ENCODE assay signal across 8 mouse cellular contexts in the genomic region with DNA sequence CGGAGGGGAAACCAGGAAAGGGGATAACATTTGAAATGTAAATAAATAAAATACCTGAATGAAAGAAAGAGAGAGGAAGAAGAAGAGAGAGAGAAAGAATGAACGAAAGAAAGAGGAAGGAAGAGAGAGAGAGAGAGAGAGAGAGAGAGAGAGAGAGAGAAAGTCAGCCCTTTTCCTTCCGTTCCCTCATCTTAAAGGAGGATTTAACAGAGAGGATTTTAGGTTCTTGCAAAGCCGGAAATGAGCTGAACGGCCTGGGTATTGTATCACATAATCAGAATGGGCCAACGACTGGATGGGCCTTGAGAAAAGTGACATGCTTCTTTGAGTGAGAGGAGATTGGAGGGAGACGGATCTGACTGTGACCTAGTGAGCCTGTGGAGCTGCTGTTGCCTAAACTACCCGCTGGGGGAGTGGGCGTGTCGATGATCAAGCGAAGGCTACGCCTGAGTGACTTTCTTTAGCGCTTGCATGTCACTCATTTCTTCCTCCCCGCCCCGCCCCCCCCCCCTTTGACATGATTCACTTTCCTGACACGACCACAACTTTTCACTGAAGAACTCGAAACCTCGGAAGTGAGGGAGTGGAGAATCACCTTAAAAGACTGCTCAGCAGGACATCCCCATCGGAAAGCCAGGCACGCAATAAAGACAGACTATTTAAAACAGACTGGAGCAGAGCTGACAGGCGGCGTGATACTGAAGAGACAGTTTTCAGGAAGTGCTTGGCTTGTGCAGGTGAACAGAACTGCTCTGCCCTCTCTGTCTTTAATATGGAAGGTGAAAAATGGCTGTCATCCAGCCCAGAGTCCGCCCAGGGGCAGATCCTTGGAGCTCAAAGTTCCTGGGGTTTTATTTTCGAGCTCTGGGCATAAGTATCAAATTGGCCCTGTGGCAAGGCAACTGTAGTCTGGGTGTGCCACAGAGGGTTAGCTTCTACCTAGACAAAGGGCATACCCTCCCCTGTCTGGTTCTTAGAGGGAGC. TPM values are rescaled to one million over a fixed set of nuclear protein-coding genes. Genes with fewer than 3 reads are reported as not detected.
DNase-seq lines count a peak whose midpoint lies in the region; ATAC-seq and TF ChIP-seq lines count a peak whose summit lies in the region.

No protein-coding gene starts in this region.

- peak overlapping the region; percentile 47 for H3K4me2 ChIP-seq in liver, embryonic 14.5 days (ENCODE audit: low read depth)

- no peaks in the 10 kb centered on the region for H3K79me2 ChIP-seq in heart, adult 2 months (replicated peaks; ENCODE audit: control insufficient read depth, insufficient read depth, low read length)

- intact Hi-C loops in heart, adult 2 months (cut with DNase I) = loop anchor here (1.0 to 10.0 kb wide), 3 partner anchors 22 to 380 kb away; partner anchors contain the start of gene Zfp326

- H3K36me3 ChIP-seq in heart, adult 2 months (ENCODE audit: control insufficient read depth, insufficient read depth, low read length) = no peaks in the 10 kb centered on the region
- H3K36me3 ChIP-seq in liver, embryonic 14.5 days (replicated peaks; ENCODE audit: control insufficient read depth, insufficient read depth, low read depth) = no peaks in the 10 kb centered on the region
- no peaks in the 10 kb centered on the region for H3K36me3 ChIP-seq in testis, adult 2 months (ENCODE audit: control insufficient read depth, insufficient read depth, low read length)

- peak; percentile 67 for DNase-seq in ovary, adult 18-20 months (ENCODE audit: low spot score)
- no peak for DNase-seq in ovary, postnatal 10 days (ENCODE audit: low spot score)
- peak; percentile 81 for DNase-seq in embryo, embryonic 9.5 days (ENCODE audit: extremely low spot score)
- DNase-seq in heart, adult 2 months = peak; percentile 83 to 86
- DNase-seq in kidney, adult 18-20 months = peak; percentile 72
- peak in 2 of 3 experiments; percentile 52 to 66 for DNase-seq in liver, embryonic 14.5 days (ENCODE audit: low read depth in 3 of 3, low spot score in 3 of 3)
- peak; percentile 95 for DNase-seq in naive thymus-derived CD4-positive, alpha-beta T cell, adult 2 months (ENCODE audit: low read depth)

- H3K27me3 ChIP-seq in heart, adult 2 months (ENCODE audit: control insufficient read depth, insufficient read depth, low read length) = no peaks in the 10 kb centered on the region
- H3K27me3 ChIP-seq in liver, embryonic 14.5 days (ENCODE audit: control insufficient read depth, insufficient read depth, low read length) = no peaks in the 10 kb centered on the region
- H3K27me3 ChIP-seq in testis, adult 2 months (ENCODE audit: control insufficient read depth, insufficient read depth, low read length) = no peaks in the 10 kb centered on the region

- WGBS in heart, adult 2 months = 10% methylated on average over 22 of the region's 24 CpGs
- 10% methylated on average over 24 of the region's 24 CpGs for WGBS in liver, embryonic 14.5 days (ENCODE audit: insufficient replicate concordance)

- peak overlapping the region; percentile 34 for H3K4me3 ChIP-seq in heart, adult 2 months
- H3K4me3 ChIP-seq in liver, embryonic 14.5 days (ENCODE audit: insufficient read depth in 1 of 2, low read depth in 2 of 2, low read length in 2 of 2) = no peak overlapping the region
- no peak overlapping the region for H3K4me3 ChIP-seq in testis, adult 2 months (ENCODE audit: control insufficient read depth, low read depth, low read length)

- no peak overlapping the region for H3K27ac ChIP-seq in heart, adult 2 months
- no peak overlapping the region for H3K27ac ChIP-seq in liver, embryonic 14.5 days
- H3K27ac ChIP-seq in testis, adult 2 months (ENCODE audit: control insufficient read depth, insufficient read depth, low read depth, low read length) = no peak overlapping the region

- H3K9me3 ChIP-seq in liver, embryonic 14.5 days (ENCODE audit: control insufficient read depth, low read length) = no peaks in the 10 kb centered on the region

- TF ChIP-seq CTCF in heart, adult 2 months (IDR thresholded peaks at IDR 0.05) = peak; percentile 80
- peak; percentile 71 for TF ChIP-seq CTCF in liver, embryonic 14.5 days (IDR thresholded peaks at IDR 0.05; ENCODE audit: low read depth)
- TF ChIP-seq CTCF in testis, adult 2 months (IDR thresholded peaks at IDR 0.05; ENCODE audit: control insufficient read depth, insufficient read depth, insufficient replicate concordance, low read depth, low read length) = peak; percentile 40; the same call in 1 of the 2 replicates

- peaks cover 2% of the 10 kb centered on the region; the same call in 1 of the 2 replicates for H3K4me1 ChIP-seq in heart, adult 2 months (ENCODE audit: control insufficient read depth, insufficient read depth, low read length)
- peaks cover 0 to 6% of the 10 kb centered on the region in 2 experiments; a peak in 3 of 4 replicates for H3K4me1 ChIP-seq in liver, embryonic 14.5 days (replicated peaks; ENCODE audit: control insufficient read depth in 2 of 2, insufficient read depth in 2 of 2, low read length in 1 of 2)
- H3K4me1 ChIP-seq in testis, adult 2 months (ENCODE audit: control insufficient read depth, insufficient read depth, low read length) = no peaks in the 10 kb centered on the region

- ATAC-seq in liver, embryonic 14.5 days (ENCODE audit: insufficient read depth) = peak; percentile 67

- H3K9ac ChIP-seq in heart, adult 2 months (ENCODE audit: low read depth, low read length) = 0 out of 2 replicates have a peak overlapping the region, but pooled peaks have one; percentile 8
- H3K9ac ChIP-seq in liver, embryonic 14.5 days (replicated peaks) = no peak overlapping the region

- no peak for TF ChIP-seq EP300 in heart, adult 2 months (IDR thresholded peaks at IDR 0.05; ENCODE audit: insufficient read depth, low read depth, low read length)
- TF ChIP-seq EP300 in liver, embryonic 14.5 days (IDR thresholded peaks at IDR 0.05; ENCODE audit: low read depth) = no peak

- TF ChIP-seq POLR2A in heart, adult 2 months (IDR thresholded peaks at IDR 0.05; ENCODE audit: insufficient read depth, low read depth, low read length) = no peak
- no peak for TF ChIP-seq POLR2A in testis, adult 2 months (IDR thresholded peaks at IDR 0.05; ENCODE audit: control insufficient read depth, low read depth, low read length)

RNA-seq across cellular contexts. Expression of gene Lrrc8c, which starts 24.0 kb away (rescaled TPM):
- 10 to 100 TPM; 19.7 to 35.5 TPM for total RNA-seq in heart, adult 2 months (2021)
- 23.5 and 37.5 TPM in 2 replicates for polyA plus RNA-seq in heart, adult 2 months (2012; rRNA removed)
- polyA plus RNA-seq in liver, embryonic 14.5 days (2012; rRNA removed) = 6.2 and 6.5 TPM in 2 replicates
- 18.0 and 22.4 TPM in 2 replicates for polyA plus RNA-seq in liver, embryonic 14.5 days (2014; fragmentation: Nextera tagmentation; extraction: Ambion mirVana)
- 13.0 and 14.7 TPM in 2 replicates for polyA plus RNA-seq in testis, adult 2 months (2012; rRNA removed)
